Comparison of ENCODE assay signal across 9 mouse cellular contexts in the genomic region with DNA sequence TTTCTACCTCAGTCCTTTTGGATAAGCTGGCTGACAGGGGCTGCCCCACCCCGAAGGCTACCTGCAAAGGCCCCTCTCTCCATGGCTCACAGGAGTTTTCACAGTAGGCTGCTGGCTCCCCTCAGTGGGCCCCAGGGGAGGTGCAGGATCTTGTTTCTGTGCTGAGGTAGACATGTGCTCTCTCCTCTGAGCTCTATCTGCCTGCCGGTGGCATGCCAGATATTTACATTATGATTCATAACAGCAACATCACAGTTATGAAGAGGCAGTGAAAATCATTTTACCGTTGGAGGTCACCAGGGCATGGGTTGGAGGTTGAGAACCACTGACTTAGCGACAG. TPM values are rescaled to one million over a fixed set of nuclear protein-coding genes. Genes with fewer than 3 reads are reported as not detected.
DNase-seq lines count a peak whose midpoint lies in the region; ATAC-seq and TF ChIP-seq lines count a peak whose summit lies in the region.
"Had no signal": no experiment of that assay in that cellular context is flagged by ENCODE, and none has a peak within 500 bp of the region (broad histone marks: within the 10 kb centered on the region; RNA-seq: fewer than 3 reads in every experiment).

No protein-coding gene starts in this region.

- H3K36me3 ChIP-seq in heart, postnatal 0 days (replicated peaks; ENCODE audit: control insufficient read depth, insufficient read depth, low read length), result peaks cover 3% of the 10 kb centered on the region

- H3K9me3 ChIP-seq in heart, postnatal 0 days (replicated peaks; ENCODE audit: control insufficient read depth, low read length), result no peaks in the 10 kb centered on the region
- H3K9me3 ChIP-seq: megakaryocyte, embryonic 14.5 days had no signal

- H3K4me3 ChIP-seq in heart, postnatal 0 days (ENCODE audit: low read depth, low read length), result no peak overlapping the region
- H3K4me3 ChIP-seq in bone marrow, adult 2 months (replicated peaks; ENCODE audit: control insufficient read depth, low read depth, low read length), result no peak overlapping the region
- H3K4me3 ChIP-seq: megakaryocyte, embryonic 14.5 days had no signal

- H3K27me3 ChIP-seq in heart, postnatal 0 days (ENCODE audit: control insufficient read depth, insufficient read depth, low read length), result no peaks in the 10 kb centered on the region
- H3K27me3 ChIP-seq: megakaryocyte, embryonic 14.5 days had no signal

- H3K27ac ChIP-seq in heart, postnatal 0 days (ENCODE audit: low read depth), result no peak overlapping the region
- H3K27ac ChIP-seq in bone marrow, adult 2 months (ENCODE audit: control insufficient read depth, insufficient read depth, low read depth, low read length, poor library complexity), result no peak overlapping the region

- H3K4me2 ChIP-seq in heart, postnatal 0 days (ENCODE audit: low read depth, low read length), result no peak overlapping the region

- TF ChIP-seq POLR2A in bone marrow, adult 2 months (IDR thresholded peaks at IDR 0.05; ENCODE audit: borderline replicate concordance, control insufficient read depth, low read depth, low read length), result no peak

- TF ChIP-seq EP300 in heart, postnatal 0 days (IDR thresholded peaks at IDR 0.05; ENCODE audit: low read depth), result no peak

- peak; percentile 62; the same call in 1 of the 2 replicates for ATAC-seq in heart, postnatal 0 days (ENCODE audit: insufficient read depth, low read depth)

- no peak for DNase-seq in heart, postnatal 0 days (ENCODE audit: low spot score)
- no peak for DNase-seq in heart, adult 9 months (ENCODE audit: low spot score in 2 of 2)
- DNase-seq in 3T3-L1 (ENCODE audit: low read depth, low spot score), result peak; percentile 86
- peak; percentile 46 to 64 for DNase-seq in kidney, postnatal 25 days
- DNase-seq in adrenal gland, adult 2 months, result no peak
- no peak for DNase-seq in thymus, adult 18-20 months
- DNase-seq in T-cell, adult 2 months (ENCODE audit: low spot score), result no peak

- WGBS in heart, postnatal 0 days, result 44% methylated on average over 4 of the region's 4 CpGs
- 48% methylated on average over 4 of the region's 4 CpGs for WGBS in bone marrow, adult 2 months

- peak; percentile 50 for TF ChIP-seq CTCF in heart, postnatal 0 days (IDR thresholded peaks at IDR 0.05; ENCODE audit: low read depth)
- TF ChIP-seq CTCF in bone marrow, adult 2 months (IDR thresholded peaks at IDR 0.05; ENCODE audit: control insufficient read depth, insufficient read depth, low read length), result peak; percentile 50

- no peak overlapping the region for H3K9ac ChIP-seq in heart, postnatal 0 days (replicated peaks; ENCODE audit: low read depth, low read length)

- no peaks in the 10 kb centered on the region for H3K4me1 ChIP-seq in heart, postnatal 0 days (ENCODE audit: control insufficient read depth, insufficient read depth)
- H3K4me1 ChIP-seq in bone marrow, adult 2 months (ENCODE audit: control insufficient read depth, insufficient read depth, low read length), result peaks cover 5% of the 10 kb centered on the region

RNA-seq across cellular contexts. Expression of gene Aacs, which starts 12.5 kb away (rescaled TPM):
- 6.7 and 13.9 TPM in 2 replicates for total RNA-seq in heart, postnatal 0 days (2014; rRNA removed; ENCODE audit: low replicate concordance)
- polyA plus RNA-seq in heart, postnatal 0 days (2015; fragmentation: Nextera tagmentation; extraction: Ambion mirVana), result 4.8 and 5.4 TPM in 2 replicates
- 4.3 and 18.4 TPM in 2 replicates for polyA plus RNA-seq in bone marrow, adult 2 months (2011; ENCODE audit: insufficient read depth, insufficient read length, low replicate concordance, missing spikeins)
- 100 to 1,000 TPM in 1 of 2 experiments, 10 to 100 TPM in 1; 89.4 to 106 TPM for total RNA-seq in adrenal gland, adult 2 months (2021)
- 199 and 221 TPM in 2 replicates for polyA plus RNA-seq in adrenal gland, adult 2 months (2012; rRNA removed)

RNA-seq across cellular contexts. Expression of gene Tmem132b, which starts 43.5 kb away (rescaled TPM):
- total RNA-seq in heart, postnatal 0 days (2014; rRNA removed; ENCODE audit: low replicate concordance), result 0.04 TPM in 2 replicates
- polyA plus RNA-seq in heart, postnatal 0 days (2015; fragmentation: Nextera tagmentation; extraction: Ambion mirVana), result not detected in 2 replicates
- polyA plus RNA-seq in bone marrow, adult 2 months (2011; ENCODE audit: insufficient read depth, insufficient read length, low replicate concordance, missing spikeins), result not detected in 2 replicates
- total RNA-seq in adrenal gland, adult 2 months (2021), result 1 to 10 TPM; 1.5 to 1.7 TPM
- 0.26 and 1.8 TPM in 2 replicates for polyA plus RNA-seq in adrenal gland, adult 2 months (2012; rRNA removed)

RNA-seq across cellular contexts. Expression of gene Bri3bp, which starts 46.7 kb away (rescaled TPM):
- 27.8 and 41.5 TPM in 2 replicates for total RNA-seq in heart, postnatal 0 days (2014; rRNA removed; ENCODE audit: low replicate concordance)
- 59.2 and 65.8 TPM in 2 replicates for polyA plus RNA-seq in heart, postnatal 0 days (2015; fragmentation: Nextera tagmentation; extraction: Ambion mirVana)
- 4.1 and 9.4 TPM in 2 replicates for polyA plus RNA-seq in bone marrow, adult 2 months (2011; ENCODE audit: insufficient read depth, insufficient read length, low replicate concordance, missing spikeins)
- total RNA-seq in adrenal gland, adult 2 months (2021), result 10 to 100 TPM; 25.3 to 28.7 TPM
- 11.0 and 22.1 TPM in 2 replicates for polyA plus RNA-seq in adrenal gland, adult 2 months (2012; rRNA removed)

RNA-seq across cellular contexts. Expression of gene Dhx37, which starts 54.2 kb away (rescaled TPM):
- 5.9 and 16.2 TPM in 2 replicates for total RNA-seq in heart, postnatal 0 days (2014; rRNA removed; ENCODE audit: low replicate concordance)
- 5.5 and 6.8 TPM in 2 replicates for polyA plus RNA-seq in heart, postnatal 0 days (2015; fragmentation: Nextera tagmentation; extraction: Ambion mirVana)
- polyA plus RNA-seq in bone marrow, adult 2 months (2011; ENCODE audit: insufficient read depth, insufficient read length, low replicate concordance, missing spikeins), result 12.3 and 36.6 TPM in 2 replicates
- 10 to 100 TPM; 19.2 to 19.6 TPM for total RNA-seq in adrenal gland, adult 2 months (2021)
- 26.0 and 53.9 TPM in 2 replicates for polyA plus RNA-seq in adrenal gland, adult 2 months (2012; rRNA removed)

Comparison
In these comparisons a context has a peak if more than half of its experiments do, and no peak if none do; other contexts are left out.
1. DNase-seq: peak in 3T3-L1 (single experiment) and kidney, postnatal 25 days (2 of 2); none in heart, postnatal 0 days (single experiment), heart, adult 9 months (0 of 2), adrenal gland, adult 2 months (single experiment), thymus, adult 18-20 months (0 of 2) and T-cell, adult 2 months (single experiment).
2. RNA of gene Aacs, which starts 12.5 kb away (polyA plus RNA-seq): 199 to 221 TPM in adrenal gland, adult 2 months; 4.3 to 18.4 TPM in bone marrow, adult 2 months and 4.8 to 5.4 TPM in heart, postnatal 0 days; every median in the first group is over 10 times any median in the second.